Mouse (Mus musculus): ENCODE data around the gene Tet3.
"Not testable (repeated sequence)": the region's sequence is repeated elsewhere in the genome, so short reads cannot be mapped to it uniquely, and the experiment has no call there.

Tet3 gene

GRCm38 (mm10) chr6:83373704-83374300 is 85.1 kb downstream of the Tet3 start:
- no peak for DNase-seq (ENCODE audit: low spot score in 2 of 2)

GRCm38 (mm10) chr6:83371350-83371749 is 87.5 kb downstream of the Tet3 start:
- no peak for DNase-seq (ENCODE audit: low spot score in 2 of 2)

- no peak for DNase-seq (ENCODE audit: low spot score in 2 of 2)
Measured at GRCm38 (mm10) chr6:83370316-83370965, 88.4 kb downstream of the Tet3 start.

GRCm38 (mm10) chr6:83363075-83363474 is 95.8 kb downstream of the Tet3 start:
- DNase-seq (ENCODE audit: low spot score in 2 of 2) = no peak

GRCm38 (mm10) chr6:83361523-83362248 is 97.2 kb downstream of the Tet3 start:
- DNase-seq (ENCODE audit: low spot score in 2 of 2) = no peak

- no peak for DNase-seq (ENCODE audit: low spot score in 2 of 2)
Measured at GRCm38 (mm10) chr6:83357436-83357835, 101.4 kb downstream of the Tet3 start.

- DNase-seq (ENCODE audit: low spot score in 2 of 2) = peak; percentile 87 to 92
Measured at GRCm38 (mm10) chr6:83356569-83357138, 102.2 kb downstream of the Tet3 start.

GRCm38 (mm10) chr6:83354856-83355781 is 103.8 kb downstream of the Tet3 start:
- no peak for DNase-seq (ENCODE audit: low spot score in 2 of 2)

GRCm38 (mm10) chr6:83352666-83353410 is 106.0 kb downstream of the Tet3 start:
- DNase-seq (ENCODE audit: low spot score in 2 of 2) = no peak

- DNase-seq (ENCODE audit: low spot score in 2 of 2) = no peak
Measured at GRCm38 (mm10) chr6:83351490-83352160, 107.3 kb downstream of the Tet3 start.

GRCm38 (mm10) chr6:83350851-83351405 is 108.0 kb downstream of the Tet3 start:
- no peak for DNase-seq (ENCODE audit: low spot score in 2 of 2)

- DNase-seq (ENCODE audit: low spot score in 2 of 2) = no peak
Measured at GRCm38 (mm10) chr6:83350172-83350571, 108.7 kb downstream of the Tet3 start.

- peak; percentile 88 to 94 for DNase-seq (ENCODE audit: low spot score in 2 of 2)
Measured at GRCm38 (mm10) chr6:83349274-83349958, 109.5 kb downstream of the Tet3 start.

GRCm38 (mm10) chr6:83348873-83349272 is 110.0 kb downstream of the Tet3 start, which contains the start of gene Bola3:
Gene Bola3 (plus strand): TSS chr6:83349147.
- DNase-seq (ENCODE audit: low spot score in 2 of 2) = no peak

GRCm38 (mm10) chr6:83347916-83348315 is 111.0 kb downstream of the Tet3 start:
- no peak for DNase-seq (ENCODE audit: low spot score in 2 of 2)

GRCm38 (mm10) chr6:83345285-83345684 is 113.6 kb downstream of the Tet3 start:
- not testable (repeated sequence) for DNase-seq (ENCODE audit: low spot score in 2 of 2)

GRCm38 (mm10) chr6:83342957-83343356 is 115.9 kb downstream of the Tet3 start:
- DNase-seq (ENCODE audit: low spot score in 2 of 2) = no peak

GRCm38 (mm10) chr6:83341387-83341786 is 117.5 kb downstream of the Tet3 start:
- DNase-seq (ENCODE audit: low spot score in 2 of 2) = no peak

GRCm38 (mm10) chr6:83327591-83328190 is 131.2 kb downstream of the Tet3 start:
- DNase-seq (ENCODE audit: low spot score in 2 of 2) = no peak
